Mouse (Mus musculus) CD4-positive helper T cell, adult 2 months (primary cell): ENCODE data around the gene Pex14.

Experiments
- DNase-seq: peaks from one replicate; pipeline ENCODE4 v3.0.0-alpha.2; 2012; ENCODE audit warnings: low read depth, missing footprints, low spot score

Pex14 gene

DNA sequence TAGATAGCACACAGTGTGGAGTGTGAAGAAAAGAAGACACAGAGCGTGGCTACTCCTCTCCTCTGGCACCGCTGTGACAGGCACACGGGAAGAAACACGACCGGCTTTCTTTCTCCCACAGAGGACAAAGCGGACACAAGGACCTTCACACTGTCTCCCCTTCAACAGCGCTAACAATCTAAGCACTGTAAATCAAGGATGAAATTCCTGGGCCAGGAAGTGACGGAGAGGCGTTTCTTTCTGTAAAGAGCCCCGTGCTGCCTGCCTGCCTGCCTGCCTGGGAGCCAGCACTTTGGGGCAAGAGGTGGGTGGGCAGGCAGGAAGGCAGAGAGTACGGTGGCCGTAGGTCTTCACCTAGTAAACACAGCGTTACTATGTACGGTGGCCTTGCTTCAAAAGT lies 42.2 kb downstream of the Pex14 start:
- no peak for DNase-seq

GRCm38 (mm10) chr4:149056957-149057356 lies 42.7 kb downstream of the Pex14 start:
- DNase-seq = no peak

GRCm38 (mm10) chr4:149055847-149056246 lies 43.8 kb downstream of the Pex14 start:
- no peak for DNase-seq

- DNase-seq = no peak
Measured at GRCm38 (mm10) chr4:149049351-149050159, 50.1 kb downstream of the Pex14 start.

GRCm38 (mm10) chr4:149048625-149049228 lies 50.9 kb downstream of the Pex14 start:
- no peak for DNase-seq

- DNase-seq = no peak
Measured at GRCm38 (mm10) chr4:149047360-149047759, 52.3 kb downstream of the Pex14 start.

- no peak for DNase-seq
Measured at GRCm38 (mm10) chr4:149045885-149046284, 53.8 kb downstream of the Pex14 start.

- no peak for DNase-seq
Measured at GRCm38 (mm10) chr4:149040289-149040688, 59.4 kb downstream of the Pex14 start.

DNA sequence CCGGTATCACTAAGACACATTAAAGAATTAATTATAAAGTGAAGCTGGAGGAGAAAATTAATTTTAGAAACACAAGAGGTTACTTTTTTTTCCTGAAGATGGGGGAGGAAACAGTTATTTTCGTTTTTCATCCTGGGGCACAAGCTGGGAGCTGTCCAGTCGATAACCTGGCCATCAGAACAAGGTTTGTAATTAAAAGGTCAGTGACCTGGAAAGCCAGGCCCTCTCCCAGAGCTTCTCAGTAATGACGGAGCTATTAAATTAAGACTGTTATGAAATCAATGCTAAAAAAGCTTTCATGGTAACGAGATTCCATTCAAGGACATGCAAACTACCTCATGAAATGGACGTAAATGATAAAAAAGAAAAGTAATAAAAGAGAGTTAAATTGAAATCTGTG lies 62.0 kb downstream of the Pex14 start:
- no peak for DNase-seq

GRCm38 (mm10) chr4:149036592-149036991 lies 63.1 kb downstream of the Pex14 start:
- no peak for DNase-seq

DNA sequence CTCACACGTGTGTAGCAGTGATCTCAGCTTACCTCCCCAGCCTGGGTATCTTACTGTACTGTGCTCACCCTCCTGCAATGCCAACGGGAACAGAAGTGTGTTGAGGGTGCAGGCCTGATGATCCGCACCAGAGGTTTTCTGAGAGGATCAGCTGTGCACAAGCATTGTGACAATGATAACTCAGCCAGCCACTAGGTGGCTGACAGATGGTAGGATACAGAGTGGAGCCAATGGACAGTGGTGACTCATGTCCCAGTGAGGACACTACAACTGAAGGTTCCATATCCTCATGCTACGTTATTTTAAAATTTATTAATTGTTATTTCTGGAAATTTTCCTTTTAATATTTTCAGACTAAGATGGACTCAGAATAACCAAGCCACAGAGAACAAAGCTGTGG lies 68.2 kb downstream of the Pex14 start:
- no peak for DNase-seq

GRCm38 (mm10) chr4:149027571-149027970 lies 72.1 kb downstream of the Pex14 start:
- no peak for DNase-seq

- DNase-seq = no peak
Measured at GRCm38 (mm10) chr4:149025242-149025641, 74.4 kb downstream of the Pex14 start.

GRCm38 (mm10) chr4:149021021-149021420 lies 78.7 kb downstream of the Pex14 start:
- DNase-seq = no peak

DNA sequence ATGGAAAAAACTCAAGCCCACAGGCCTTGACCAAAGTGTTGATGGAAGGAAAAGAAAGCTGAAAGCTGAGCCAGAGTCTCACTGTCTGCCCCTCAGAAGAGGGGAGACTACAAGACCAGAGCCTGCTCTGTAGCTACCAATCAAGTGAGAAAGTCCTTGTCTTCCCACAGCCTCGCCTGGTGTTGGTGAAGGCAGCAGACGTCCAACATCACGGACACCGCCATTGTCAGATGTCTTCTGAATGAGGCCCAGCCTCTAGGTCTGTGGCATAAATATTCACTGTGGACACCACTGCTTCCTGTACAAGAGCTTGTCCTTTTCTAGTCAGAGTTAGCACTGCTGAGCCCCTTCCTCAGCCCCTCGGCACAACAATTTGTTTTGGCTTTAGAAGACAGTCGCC lies 80.2 kb downstream of the Pex14 start:
- DNase-seq = no peak

- no peak for DNase-seq
Measured at GRCm38 (mm10) chr4:149006756-149007155, 92.9 kb downstream of the Pex14 start.

GRCm38 (mm10) chr4:149006107-149006506 lies 93.6 kb downstream of the Pex14 start:
- DNase-seq = no peak

- DNase-seq = no peak
Measured at GRCm38 (mm10) chr4:149002441-149003093, 97.1 kb downstream of the Pex14 start.

- no peak for DNase-seq
Measured at GRCm38 (mm10) chr4:149001515-149001914, 98.2 kb downstream of the Pex14 start.

GRCm38 (mm10) chr4:149000746-149001145 lies 98.9 kb downstream of the Pex14 start:
- DNase-seq = no peak

GRCm38 (mm10) chr4:148993948-148994347 lies 105.7 kb downstream of the Pex14 start:
- no peak for DNase-seq

- DNase-seq = no peak
Measured at GRCm38 (mm10) chr4:148990038-148990437, 109.6 kb downstream of the Pex14 start.
